Mouse (Mus musculus) c-Kit-positive CD71-negative TER-119-negative erythroid progenitor cells, embryonic 14.5 days (primary cell): ENCODE data around the gene Cdh13.
A peak's percentile ranks its signal among the peaks of the same experiment; 100 is the strongest.
"Not testable (repeated sequence)": the region's sequence is repeated elsewhere in the genome, so short reads cannot be mapped to it uniquely, and the experiment has no call there.

Experiments used
- DNase-seq: peaks from one replicate; pipeline ENCODE4 v3.0.0-alpha.2; 2013; ENCODE audit warnings: low read depth

The Cdh13 gene

GRCm38 (mm10) chr8:118679347-118679746, 395.8 kb downstream of the Cdh13 start:
- DNase-seq: no peak

GRCm38 (mm10) chr8:118683386-118683785, 399.9 kb downstream of the Cdh13 start:
- no peak for DNase-seq

DNA sequence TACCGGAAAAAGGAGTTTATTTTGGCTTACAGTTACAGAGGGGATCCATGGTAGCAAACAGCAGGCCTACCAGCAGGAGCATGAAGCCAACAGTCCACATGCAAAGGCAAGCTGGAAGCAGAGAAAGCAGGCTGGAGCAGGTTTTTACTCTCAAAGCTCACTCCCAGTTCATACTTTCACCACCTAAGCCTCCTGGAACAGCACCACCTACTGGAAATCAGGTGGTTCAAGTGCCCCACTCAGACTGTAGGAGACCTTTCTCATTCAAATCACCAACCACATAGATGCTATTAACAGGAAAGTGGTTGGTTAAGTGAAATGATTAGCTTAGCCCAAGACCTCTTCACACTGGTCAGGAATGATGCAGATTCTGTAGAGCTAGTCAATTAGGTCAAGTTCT, 402.3 kb downstream of the Cdh13 start:
- no peak for DNase-seq

DNA sequence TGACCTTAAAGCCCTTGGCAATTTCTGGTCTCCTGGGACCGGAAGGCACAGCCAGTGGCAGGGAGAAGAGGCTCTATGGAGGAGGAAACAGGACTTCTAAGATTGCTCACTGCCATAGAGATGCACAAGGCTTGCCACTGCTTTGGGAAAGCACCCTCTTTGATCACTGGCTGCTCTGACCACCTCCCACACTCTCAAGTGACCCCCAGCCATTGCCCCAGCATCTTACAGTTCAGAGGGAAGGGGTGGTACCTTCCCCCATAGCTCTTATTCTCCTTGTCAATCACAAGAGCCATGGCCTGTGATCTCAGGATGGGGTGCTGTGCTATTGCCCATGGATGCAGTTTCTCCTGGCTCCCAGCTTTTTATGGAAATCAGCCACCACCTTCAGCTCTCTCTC, 406.3 kb downstream of the Cdh13 start:
- no peak for DNase-seq

DNA sequence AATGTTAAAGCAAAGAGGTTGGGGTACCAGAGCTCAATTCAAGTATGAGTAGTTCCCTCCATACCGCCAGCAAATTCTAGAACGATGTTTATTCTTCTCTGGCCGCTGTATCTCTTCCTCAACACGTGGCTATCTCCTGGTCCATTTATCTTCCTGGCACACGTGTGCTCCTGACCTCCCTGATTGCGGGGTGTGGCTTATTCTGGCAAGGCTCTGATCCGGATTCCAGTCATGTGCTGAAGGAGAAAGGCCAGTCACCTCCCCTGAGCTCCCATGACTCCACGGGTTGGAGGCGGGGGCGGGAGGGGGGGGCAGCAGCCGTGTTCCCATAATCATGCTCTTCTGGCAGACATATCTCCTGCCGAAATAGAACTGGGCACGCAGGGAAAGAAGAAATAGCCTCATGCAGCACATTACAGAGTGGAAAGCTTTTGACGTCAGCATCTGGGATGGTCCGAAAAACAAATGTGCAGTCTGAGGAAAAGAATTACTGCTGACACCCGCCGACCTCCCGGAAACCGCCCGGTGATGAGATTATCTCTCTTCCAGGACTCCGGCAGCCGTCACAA, 417.9 kb downstream of the Cdh13 start:
- no peak for DNase-seq

DNA sequence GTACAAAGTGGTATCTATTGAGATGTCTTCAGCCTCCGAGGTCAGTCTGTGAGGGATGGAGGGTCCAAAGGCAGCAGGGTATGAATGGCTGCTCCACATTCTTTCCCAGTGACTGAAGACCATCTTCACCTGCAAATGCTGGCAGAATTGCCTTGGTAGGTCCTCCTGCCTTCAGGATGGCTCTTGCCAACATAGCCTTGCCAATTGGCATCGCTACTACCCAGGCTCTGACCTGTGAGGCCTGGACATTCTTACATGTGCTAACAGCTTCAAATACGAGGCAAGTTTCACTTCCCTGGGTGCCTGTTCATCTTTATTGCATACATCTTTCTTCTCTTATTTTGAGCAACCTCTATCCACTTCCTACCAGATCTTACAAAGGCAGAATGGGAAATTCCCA, 425.8 kb downstream of the Cdh13 start:
- DNase-seq: no peak

- DNase-seq: no peak
Measured at GRCm38 (mm10) chr8:118711631-118712030, 428.1 kb downstream of the Cdh13 start.

DNA sequence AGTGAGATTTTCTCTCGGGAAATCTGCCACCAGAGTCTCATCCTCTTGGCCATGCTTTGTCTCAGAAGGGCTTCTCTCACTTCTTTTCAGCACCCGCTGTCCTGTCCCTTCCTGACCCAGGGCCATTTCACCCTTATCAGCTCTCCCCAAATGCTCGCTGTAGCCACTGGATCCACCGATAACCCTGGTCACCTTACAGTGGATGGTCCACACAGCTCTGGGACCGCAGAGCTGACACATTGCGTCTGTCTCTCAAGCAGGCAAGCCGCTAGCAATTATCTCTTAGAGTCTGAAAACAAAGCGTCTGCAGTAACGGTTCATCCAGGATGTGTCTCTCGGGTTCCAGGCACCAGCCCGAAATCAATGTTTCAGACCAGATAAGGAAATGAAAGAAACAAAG, 429.6 kb downstream of the Cdh13 start:
- peak; percentile 5 for DNase-seq

- DNase-seq: no peak
Measured at GRCm38 (mm10) chr8:118713596-118713995, 430.1 kb downstream of the Cdh13 start.

DNA sequence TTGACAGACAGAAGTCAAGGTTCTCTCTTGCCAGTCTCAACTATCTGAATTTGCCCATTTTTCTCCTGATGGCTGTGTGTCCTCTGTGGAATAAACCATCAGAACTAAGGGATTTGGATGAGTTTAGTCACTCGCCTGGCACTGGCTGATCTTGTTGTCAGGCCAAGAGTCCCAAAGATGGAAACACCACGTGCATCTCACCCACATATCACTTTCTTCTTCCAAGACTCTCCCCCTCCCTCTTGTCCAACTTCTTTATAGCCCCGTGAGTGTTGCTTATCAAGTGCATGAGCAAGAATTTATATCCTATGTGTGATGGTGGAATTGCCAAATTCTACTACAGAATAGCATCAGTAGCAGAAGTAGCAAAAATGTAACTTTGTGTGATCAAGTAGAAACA, 439.4 kb downstream of the Cdh13 start:
- no peak for DNase-seq

DNA sequence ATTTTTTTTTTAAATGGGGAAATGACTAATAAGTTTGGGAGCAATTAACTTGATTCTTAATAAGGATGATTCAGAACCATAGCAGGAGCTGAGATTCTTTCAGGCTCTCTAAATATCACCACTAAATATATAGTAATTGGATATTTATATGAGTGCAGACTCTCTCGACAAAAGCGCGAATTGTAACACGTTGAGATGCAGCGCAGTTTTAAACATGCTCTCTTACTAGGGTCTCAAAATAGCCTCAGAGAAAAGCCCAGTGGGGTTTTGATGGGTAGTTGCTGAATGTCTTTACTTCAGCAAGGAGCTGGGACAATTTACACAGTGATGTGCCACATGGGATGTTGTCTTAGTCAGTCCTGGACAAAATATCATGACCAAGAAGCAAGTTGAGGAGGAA, 442.1 kb downstream of the Cdh13 start:
- DNase-seq: no peak

GRCm38 (mm10) chr8:118741781-118742180, 458.2 kb downstream of the Cdh13 start:
- DNase-seq: no peak

- DNase-seq: no peak
Measured at GRCm38 (mm10) chr8:118744991-118745390, 461.5 kb downstream of the Cdh13 start.

GRCm38 (mm10) chr8:118748041-118748604, 464.6 kb downstream of the Cdh13 start:
- DNase-seq: no peak

GRCm38 (mm10) chr8:118749191-118749590, 465.7 kb downstream of the Cdh13 start:
- no peak for DNase-seq

DNA sequence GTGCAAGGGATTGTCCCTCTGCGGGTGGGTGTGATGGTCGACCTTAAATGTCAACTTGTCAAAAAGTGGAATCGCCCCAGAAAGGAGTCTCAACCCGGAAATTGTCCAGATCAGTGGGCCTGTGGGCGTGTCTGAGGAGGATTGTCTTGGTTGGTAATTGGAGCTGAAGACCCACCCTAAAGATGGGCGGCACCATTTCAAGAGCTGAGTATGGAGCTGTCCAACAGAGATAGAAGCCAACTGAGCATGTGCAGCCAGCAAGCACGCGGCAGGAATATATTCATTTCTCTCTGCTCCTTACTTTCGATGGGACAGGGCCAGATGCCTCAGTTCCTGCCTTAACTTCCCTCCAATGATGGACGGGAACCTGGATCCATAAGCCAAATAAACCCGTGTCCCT, 466.3 kb downstream of the Cdh13 start:
- DNase-seq: no peak

GRCm38 (mm10) chr8:118753710-118754109, 470.2 kb downstream of the Cdh13 start:
- DNase-seq: no peak

DNA sequence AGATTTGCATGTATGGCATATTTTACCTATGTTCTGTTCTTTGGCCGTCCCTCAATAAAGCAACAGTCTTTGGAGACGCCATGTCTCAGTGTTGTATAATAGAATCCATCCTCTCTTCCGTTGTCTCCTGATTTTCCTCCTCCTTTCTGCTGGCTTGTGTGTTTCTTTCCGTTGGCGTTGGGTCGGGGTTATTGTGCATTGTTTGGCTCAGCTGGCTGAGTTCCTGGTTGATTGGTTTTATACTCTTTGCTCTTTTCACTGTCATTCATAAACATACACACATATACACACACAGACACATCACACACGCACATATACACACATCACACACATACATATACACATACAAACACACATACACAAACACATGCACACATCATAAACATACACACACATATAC, 470.6 kb downstream of the Cdh13 start:
- no peak for DNase-seq

DNA sequence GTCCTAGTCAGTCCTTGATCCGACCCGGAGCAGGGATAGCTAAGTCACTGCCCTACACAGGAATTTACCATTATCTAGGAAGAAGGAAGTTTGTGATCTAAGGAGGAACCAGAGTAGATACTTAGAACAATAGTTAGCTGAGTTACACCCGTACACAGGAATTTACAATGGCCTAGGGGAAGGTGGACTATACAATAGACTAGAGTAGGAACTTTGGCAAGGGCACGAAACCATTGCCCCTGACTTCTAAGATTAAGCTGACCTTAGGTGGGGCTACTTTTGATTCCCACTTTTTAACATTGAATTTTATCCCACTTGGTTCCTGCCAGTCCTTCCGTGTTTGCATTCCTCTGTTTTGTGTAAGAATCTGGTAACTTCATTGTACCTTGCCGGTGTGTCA, 494.0 kb downstream of the Cdh13 start:
- not testable (repeated sequence) for DNase-seq

- DNase-seq: no peak
Measured at GRCm38 (mm10) chr8:118778374-118778773, 494.8 kb downstream of the Cdh13 start.

DNA sequence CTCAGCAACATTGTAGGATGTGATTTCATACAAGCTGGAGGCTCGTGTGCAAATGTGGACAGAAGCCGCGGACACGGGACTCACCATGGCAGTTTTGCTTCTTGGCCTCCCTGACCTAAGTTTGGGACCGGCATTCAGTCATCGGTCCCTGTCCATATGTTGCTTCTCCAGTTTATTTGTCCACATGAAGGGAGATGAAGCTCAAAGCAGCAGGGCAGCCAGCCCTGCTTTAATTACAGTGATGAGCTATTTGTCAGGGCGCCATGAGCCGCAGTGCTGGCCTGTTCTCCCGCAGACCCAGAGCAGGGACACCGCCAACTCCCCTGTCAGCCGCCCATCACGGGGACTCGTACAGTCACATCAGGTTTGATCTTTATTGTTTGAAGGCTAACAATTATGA, 502.1 kb downstream of the Cdh13 start:
- DNase-seq: no peak

DNA sequence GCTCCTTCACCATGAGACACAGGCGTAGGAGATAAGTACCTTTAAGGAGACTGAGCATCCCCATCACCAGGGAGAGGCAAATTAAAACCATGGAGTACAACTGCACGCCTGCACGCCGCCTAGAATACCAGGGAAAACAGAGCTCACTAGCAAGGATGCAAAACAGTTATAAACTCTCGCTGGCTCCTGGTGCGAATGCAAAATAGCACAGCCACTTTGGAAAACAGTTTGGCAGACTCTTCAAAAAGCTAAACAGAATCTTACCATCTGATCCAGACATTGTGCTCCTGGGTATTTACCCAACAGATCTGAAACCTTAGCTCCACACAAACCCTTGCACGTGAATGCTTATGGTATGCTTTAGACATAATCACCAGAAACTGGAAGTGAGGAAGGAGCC, 506.1 kb downstream of the Cdh13 start:
- DNase-seq: no peak

DNA sequence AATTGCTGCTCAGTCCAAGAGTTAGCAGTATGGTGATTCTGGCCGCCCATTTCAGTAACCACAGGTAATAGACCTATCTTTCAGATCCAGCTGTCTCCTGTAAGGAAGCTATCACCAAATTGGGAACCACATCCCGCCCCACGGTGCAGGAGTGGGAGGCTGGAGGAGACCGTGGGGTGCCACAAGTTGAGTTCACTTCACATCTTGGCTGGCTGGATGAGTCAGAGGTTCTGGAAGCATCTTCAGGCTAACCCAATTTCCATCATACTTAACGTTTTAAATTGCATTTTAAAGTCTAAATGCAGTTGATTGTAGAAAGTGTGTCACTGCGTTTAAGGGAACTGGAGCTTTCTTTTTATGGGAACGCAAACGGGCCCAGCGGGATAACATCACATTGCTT, 511.4 kb downstream of the Cdh13 start:
- DNase-seq: no peak

- DNase-seq: no peak
Measured at GRCm38 (mm10) chr8:118796491-118796890, 513.0 kb downstream of the Cdh13 start.
